Mouse (Mus musculus) liver, embryonic 16.5 days (tissue): Measurements from ENCODE around the gene Gtf2ird2. TPM values are rescaled to one million over a fixed set of nuclear protein-coding genes. Genes with fewer than 3 reads are reported as not detected.

Experiments
- ATAC-seq: fragments of 200-750 bp; cut with Nextera tagmentation; 2 replicates; pipeline ENCODE4 v1.8.0; 2017; ENCODE audit warnings: low read depth, mild to moderate bottlenecking, moderate number of reproducible peaks, moderate library complexity
- H3K27ac ChIP-seq: fragments of 300-500 bp; sonication (generic); 2 replicates; pipeline ENCODE4 v1.5.1; 2014; ENCODE audit warnings: mild to moderate bottlenecking, low read length
- H3K27me3 ChIP-seq: fragments of 300-500 bp; sonication (generic); 2 replicates; pipeline ENCODE4 v1.6.1; 2014; ENCODE audit warnings: low read depth, low read length, mixed read lengths; ENCODE audit not compliant: control insufficient read depth, insufficient read depth
- H3K36me3 ChIP-seq: fragments of 300-500 bp; sonication (generic); 2 replicates; pipeline ENCODE4 v1.6.1; 2014; ENCODE audit warnings: mild to moderate bottlenecking; ENCODE audit not compliant: control insufficient read depth, insufficient read depth
- H3K4me1 ChIP-seq: fragments of 300-500 bp; sonication (generic); 2 replicates; pipeline ENCODE4 v1.6.1; 2014; ENCODE audit warnings: low read depth, low read length, mixed read lengths; ENCODE audit not compliant: control insufficient read depth
- H3K4me2 ChIP-seq: fragments of 300-500 bp; sonication (generic); 2 replicates; pipeline ENCODE4 v1.6.1; 2014; ENCODE audit warnings: low read depth, low read length, mixed read lengths
- H3K4me3 ChIP-seq: fragments of 300-500 bp; sonication (generic); 2 replicates; pipeline ENCODE4 v1.5.1; 2014; ENCODE audit warnings: low read depth, mild to moderate bottlenecking, low read length
- H3K9ac ChIP-seq: fragments of 300-500 bp; sonication (generic); 2 replicates; pipeline ENCODE4 v1.6.1; 2014; ENCODE audit warnings: low read depth, low read length
- H3K9me3 ChIP-seq: fragments of 300-500 bp; sonication (generic); replicated peaks from 2 replicates; pipeline ENCODE4 v1.6.1; 2016; ENCODE audit warnings: low read length; ENCODE audit not compliant: control insufficient read depth
- WGBS: fragments of 180-500 bp; shearing (Covaris S2); extraction: QIAGEN DNeasy Blood & Tissue Kit; methylation state at CpG from one replicate; pipeline ENCODE4 v1.1.7; 2014; ENCODE audit not compliant: insufficient replicate concordance; 5-methylcytosine and 5-hydroxymethylcytosine counted together
- polyA plus RNA-seq: library from polyadenylated mRNA; unstranded; fragments of >200 nt; fragmentation: Nextera tagmentation; extraction: Ambion mirVana; gene quantifications from 2 replicates; pipeline ENCODE4 v1.2.1, GENCODE M21; 2015

The Gtf2ird2 gene
- polyA plus RNA-seq, 1 experiment from 2014 or later: 1.8 TPM

DNA sequence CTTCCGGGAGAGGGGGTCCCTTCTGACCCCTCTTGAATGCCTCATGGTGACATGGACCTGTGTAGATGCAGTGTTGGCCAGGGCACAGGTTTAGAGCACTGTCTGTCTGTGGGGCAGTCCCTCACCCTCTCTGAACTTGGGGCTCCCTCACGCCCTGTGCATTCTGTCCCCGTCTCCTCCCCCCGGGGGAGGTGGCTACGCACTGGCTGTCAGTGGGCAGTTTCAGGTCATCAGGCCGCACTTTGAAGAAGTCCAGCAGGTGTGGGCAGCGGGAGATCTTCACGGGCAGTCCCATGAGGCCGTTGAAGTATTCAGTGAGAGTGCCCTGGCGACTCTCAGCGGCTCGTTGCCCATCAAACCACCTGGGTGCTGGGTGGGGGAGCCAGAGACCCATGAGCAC is 43.1 kb downstream of the Gtf2ird2 start:
- peak overlapping the region; percentile 8; the same call in 1 of the 2 replicates for H3K4me2 ChIP-seq
- no peak overlapping the region for H3K27ac ChIP-seq
- no peak for ATAC-seq
- H3K9ac ChIP-seq: peak overlapping the region; percentile 24; the same call in 1 of the 2 replicates
- H3K4me1 ChIP-seq: peaks cover 3% of the 10 kb centered on the region
- WGBS: 59% methylated on average over 12 of the region's 12 CpGs
- peaks cover 4% of the 10 kb centered on the region for H3K27me3 ChIP-seq
- peak overlapping the region; percentile 47 for H3K4me3 ChIP-seq
- no peaks in the 10 kb centered on the region for H3K36me3 ChIP-seq
- H3K9me3 ChIP-seq: no peaks in the 10 kb centered on the region

DNA sequence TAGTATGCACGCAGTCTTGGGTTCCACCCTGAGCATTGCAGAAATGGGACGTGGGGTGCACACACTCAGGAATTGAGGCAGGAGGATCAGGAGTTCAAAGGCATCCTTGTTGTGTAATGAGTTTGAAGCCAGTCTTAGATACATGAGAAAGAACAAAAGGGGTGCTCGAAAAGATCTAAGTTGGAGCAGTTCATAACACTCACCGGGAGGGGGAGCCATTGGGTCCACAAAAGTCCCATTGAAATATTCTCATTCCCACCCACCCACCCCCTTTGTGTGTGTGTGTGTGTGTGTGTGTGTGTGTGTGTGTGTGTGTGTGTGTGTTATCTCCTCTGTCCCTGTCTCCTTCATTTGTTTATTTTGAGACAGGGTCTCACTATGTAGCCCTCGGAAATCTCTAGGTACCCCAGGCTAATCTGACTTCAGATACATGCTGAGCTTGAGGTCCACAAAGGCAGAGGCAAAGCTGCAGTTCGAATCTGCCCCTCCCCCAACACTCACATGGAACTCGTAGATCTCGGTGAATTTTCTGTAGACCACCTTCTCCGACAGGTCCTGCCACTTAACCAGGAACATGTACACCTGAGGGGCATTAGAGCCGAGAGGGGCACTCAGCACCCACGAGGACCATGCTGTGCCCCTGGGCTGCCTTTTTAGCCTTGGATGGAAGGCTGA is 43.9 kb downstream of the Gtf2ird2 start:
- Histone ChIP-seq H3K27ac (peak overlapping the region; percentile 12; the same call in 1 of the 2 replicates), H3K36me3 (no peaks in the 10 kb centered on the region), H3K9me3 (no peaks in the 10 kb centered on the region), H3K4me1 (peaks cover 6% of the 10 kb centered on the region), H3K9ac (peak overlapping the region; percentile 38), H3K4me3 (peak overlapping the region; percentile 47), H3K4me2 (no peak overlapping the region), H3K27me3 (no peaks in the 10 kb centered on the region)
- 26% methylated on average over 11 of the region's 11 CpGs for WGBS
- no peak for ATAC-seq

DNA sequence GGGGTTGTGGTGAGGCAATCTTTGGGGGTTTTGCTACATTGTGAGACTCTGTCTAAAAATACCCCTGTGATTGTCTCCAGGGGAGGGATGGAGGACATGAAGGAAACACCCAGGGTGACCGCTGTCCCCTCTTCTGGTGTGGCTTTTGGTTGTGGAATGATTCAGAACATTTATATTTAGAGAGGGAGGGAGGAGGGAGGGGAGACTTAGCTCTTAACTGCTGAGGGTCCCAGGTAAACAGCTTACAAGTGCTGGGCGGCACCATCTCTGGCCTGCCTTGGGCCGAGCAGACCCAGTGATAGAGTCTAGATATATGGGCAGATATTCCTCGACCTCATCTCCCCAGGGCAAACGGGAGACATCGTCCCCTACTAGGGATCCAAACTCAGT is 44.4 kb downstream of the Gtf2ird2 start:
- H3K4me2 ChIP-seq: no peak overlapping the region
- peak overlapping the region; percentile 38 for H3K9ac ChIP-seq
- peaks cover 11% of the 10 kb centered on the region for H3K4me1 ChIP-seq
- no peaks in the 10 kb centered on the region for H3K36me3 ChIP-seq
- H3K27ac ChIP-seq: peak overlapping the region; percentile 53
- 48% methylated on average over 6 of the region's 6 CpGs for WGBS
- peak overlapping the region; percentile 47 for H3K4me3 ChIP-seq
- no peaks in the 10 kb centered on the region for H3K9me3 ChIP-seq
- no peak for ATAC-seq
- H3K27me3 ChIP-seq: no peaks in the 10 kb centered on the region

DNA sequence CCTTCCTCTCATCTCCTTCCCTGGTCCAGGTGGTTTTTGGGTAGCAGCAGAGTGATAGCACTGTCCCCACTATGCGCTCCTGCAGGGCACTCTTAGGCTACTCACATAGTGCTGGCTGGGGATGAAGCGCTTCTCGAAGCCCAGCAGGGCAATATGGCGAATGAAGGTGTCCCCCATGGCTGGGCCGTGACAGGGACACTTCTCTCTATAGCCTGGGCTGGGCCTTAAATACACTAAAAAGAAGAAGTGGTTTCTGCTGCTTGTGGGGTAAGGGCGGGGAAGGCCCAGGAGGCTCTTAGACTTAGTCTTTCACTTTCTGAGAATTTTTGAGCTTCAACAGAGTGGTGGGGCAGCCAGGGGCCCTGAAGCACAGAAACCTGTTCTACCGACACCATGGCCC is 45.6 kb downstream of the Gtf2ird2 start, which contains the start of gene Ncf1:
TSS of gene Ncf1 (minus strand) at position 235 of the 400 bp plus-strand sequence.
- 40% methylated on average over 7 of the region's 7 CpGs for WGBS
- Histone ChIP-seq H3K4me3 (peak within 1 kb of the TSS; percentile 47), H3K9ac (no peak within 1 kb of the TSS; the same call in 1 of the 2 replicates), H3K4me2 (no peak within 1 kb of the TSS), H3K9me3 (no peaks in the 10 kb centered on the region), H3K27me3 (no peaks in the 10 kb centered on the region), H3K36me3 (no peaks in the 10 kb centered on the region), H3K4me1 (peaks cover 16% of the 10 kb centered on the region), H3K27ac (peak within 1 kb of the TSS; percentile 59)
- ATAC-seq: no peak

DNA sequence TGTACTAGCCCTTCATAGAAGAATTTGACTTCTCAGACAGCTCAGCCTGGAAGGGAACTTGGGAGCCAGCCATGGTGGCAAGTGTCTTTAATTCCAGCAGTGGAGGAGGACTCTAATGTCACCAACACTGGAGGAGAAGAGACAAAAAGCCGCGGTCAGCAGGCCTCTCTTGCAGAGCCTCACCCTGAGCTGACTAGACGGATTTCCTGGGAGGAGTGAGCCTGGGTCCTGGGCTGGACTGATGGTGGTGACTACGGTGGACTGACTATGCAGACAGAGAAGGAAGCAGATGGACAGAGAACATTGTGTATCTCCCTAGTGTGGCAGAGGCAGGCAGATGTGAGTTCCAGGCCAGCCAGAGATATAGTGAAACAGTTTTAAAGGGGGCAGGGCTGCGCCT is 47.6 kb downstream of the Gtf2ird2 start:
- 0 out of 2 replicates have a peak, but pooled peaks have one; percentile 6 for ATAC-seq
- peak overlapping the region; percentile 71 for H3K27ac ChIP-seq
- no peaks in the 10 kb centered on the region for H3K27me3 ChIP-seq
- no peaks in the 10 kb centered on the region for H3K36me3 ChIP-seq
- no peak overlapping the region for H3K4me3 ChIP-seq
- H3K9ac ChIP-seq: no peak overlapping the region
- no peaks in the 10 kb centered on the region for H3K9me3 ChIP-seq
- peaks cover 29% of the 10 kb centered on the region for H3K4me1 ChIP-seq
- H3K4me2 ChIP-seq: no peak overlapping the region
- WGBS: 41% methylated on average over 5 of the region's 5 CpGs

DNA sequence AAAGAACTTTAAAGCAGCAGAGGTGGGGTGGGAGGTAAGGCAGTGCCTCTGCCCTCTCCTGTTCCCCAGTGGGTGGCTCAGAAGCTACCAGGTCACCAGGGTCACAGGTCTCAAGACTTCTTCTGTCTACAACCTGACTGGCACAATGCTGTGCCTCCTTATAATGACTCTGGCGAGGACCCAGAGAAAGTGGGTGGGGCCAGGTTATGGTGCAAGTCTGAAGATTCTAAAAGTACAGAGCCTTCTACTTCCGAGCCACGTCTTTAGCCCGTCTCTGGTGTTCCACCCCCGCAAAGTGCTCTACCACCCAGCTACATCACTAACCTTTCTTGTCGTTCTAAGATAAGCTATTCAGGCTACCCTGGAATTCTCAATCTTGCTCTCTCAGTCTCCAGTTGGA is 48.3 kb downstream of the Gtf2ird2 start:
- peak; percentile 49 for ATAC-seq
- Histone ChIP-seq H3K9me3 (no peaks in the 10 kb centered on the region), H3K36me3 (peaks cover under 1% of the 10 kb centered on the region; the same call in 1 of the 2 replicates), H3K27me3 (no peaks in the 10 kb centered on the region), H3K4me1 (peaks cover 32% of the 10 kb centered on the region), H3K4me2 (no peak overlapping the region), H3K9ac (no peak overlapping the region), H3K27ac (peak overlapping the region; percentile 71), H3K4me3 (no peak overlapping the region)
- 10% methylated on average over 6 of the region's 6 CpGs for WGBS

DNA sequence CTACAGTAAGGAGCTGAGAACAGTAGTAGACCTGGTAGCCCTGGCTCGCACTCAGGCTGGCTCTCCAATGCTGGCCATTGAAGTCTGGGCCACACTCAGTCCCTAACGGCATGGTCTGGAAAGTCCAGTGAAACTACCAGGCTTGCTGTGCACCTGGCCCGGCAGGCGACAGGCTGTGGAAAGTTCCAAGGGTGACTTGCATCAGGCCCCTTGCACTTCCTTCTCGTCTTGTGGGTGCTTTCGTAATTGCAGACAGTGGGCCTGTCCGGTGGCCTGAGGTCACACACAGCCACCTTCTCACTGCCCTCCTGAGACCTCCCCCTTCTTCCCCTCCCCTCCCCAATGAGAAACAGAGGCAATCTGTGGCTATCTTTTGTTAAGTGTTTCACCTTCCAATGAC is 48.7 kb downstream of the Gtf2ird2 start:
- H3K4me1 ChIP-seq: peaks cover 32% of the 10 kb centered on the region
- WGBS: 11% methylated on average over 7 of the region's 7 CpGs

DNA sequence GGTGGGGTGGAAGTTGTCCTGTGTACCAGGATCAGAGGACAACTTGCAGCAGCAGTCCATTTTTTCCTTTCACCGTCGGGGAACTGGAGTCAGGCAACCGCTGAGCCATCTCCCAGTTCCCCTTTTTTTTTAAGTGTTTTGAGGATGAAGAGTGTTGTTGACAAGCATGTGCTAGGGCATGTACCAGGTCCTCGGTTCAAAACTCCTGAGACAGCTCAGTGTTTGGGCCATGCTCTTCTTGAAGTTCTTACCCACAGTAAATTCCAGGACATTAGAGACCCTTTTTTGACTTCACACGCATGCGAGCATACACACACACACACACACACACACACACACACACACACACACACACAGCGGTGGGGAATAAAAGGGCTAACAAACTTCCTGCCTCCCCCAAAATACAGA is 49.4 kb downstream of the Gtf2ird2 start:
- H3K36me3 ChIP-seq: peaks cover 11% of the 10 kb centered on the region
- no peak overlapping the region for H3K4me3 ChIP-seq
- peaks cover 32% of the 10 kb centered on the region for H3K4me1 ChIP-seq
- no peaks in the 10 kb centered on the region for H3K9me3 ChIP-seq
- ATAC-seq: no peak
- WGBS: 27% methylated on average over 7 of the region's 7 CpGs
- peak overlapping the region; percentile 69 for H3K27ac ChIP-seq
- H3K4me2 ChIP-seq: no peak overlapping the region
- no peak overlapping the region for H3K9ac ChIP-seq
- no peaks in the 10 kb centered on the region for H3K27me3 ChIP-seq

More for the DNA sequence above, 48.7 kb downstream of the Gtf2ird2 start:
- no peaks in the 10 kb centered on the region for H3K9me3 ChIP-seq
- peak; percentile 39 for ATAC-seq
- H3K27me3 ChIP-seq: no peaks in the 10 kb centered on the region
- H3K4me3 ChIP-seq: no peak overlapping the region
- peak overlapping the region; percentile 5; the same call in 1 of the 2 replicates for H3K4me2 ChIP-seq
- H3K27ac ChIP-seq: peak overlapping the region; percentile 69
- no peak overlapping the region for H3K9ac ChIP-seq
- H3K36me3 ChIP-seq: peaks cover 5% of the 10 kb centered on the region; the same call in 1 of the 2 replicates

DNA sequence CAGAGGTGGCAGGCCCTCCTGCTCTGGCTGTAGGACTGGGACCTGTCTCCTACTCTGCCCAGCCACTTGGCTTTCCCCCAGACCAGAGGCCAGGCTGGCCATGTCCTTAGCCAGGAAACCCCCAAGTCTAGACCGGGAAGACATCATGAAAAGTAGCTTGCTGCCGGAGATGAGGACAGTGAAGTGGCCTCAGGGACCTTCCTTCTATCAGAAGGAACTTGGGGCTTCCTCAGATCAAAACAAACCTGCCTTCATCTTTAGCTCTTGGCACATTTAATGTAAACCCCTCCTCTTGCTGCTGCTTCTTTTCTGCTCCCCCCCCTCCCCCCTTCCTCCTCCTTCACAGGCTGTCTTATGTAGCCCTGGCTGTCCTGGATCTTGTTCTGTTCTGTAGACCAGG is 50.4 kb downstream of the Gtf2ird2 start:
- no peaks in the 10 kb centered on the region for H3K27me3 ChIP-seq
- peaks cover 21% of the 10 kb centered on the region for H3K36me3 ChIP-seq
- no peak for ATAC-seq
- no peaks in the 10 kb centered on the region for H3K9me3 ChIP-seq
- H3K4me2 ChIP-seq: no peak overlapping the region
- 0 out of 2 replicates have a peak overlapping the region, but pooled peaks have one; percentile 41 for H3K27ac ChIP-seq
- WGBS: 46% methylated on average over 2 of the region's 2 CpGs
- no peak overlapping the region for H3K9ac ChIP-seq
- no peak overlapping the region for H3K4me3 ChIP-seq
- H3K4me1 ChIP-seq: peaks cover 32% of the 10 kb centered on the region
